Mouse (Mus musculus) thymus, adult 2 months (tissue): Measurements from ENCODE around the gene Tbl3.

ENCODE experiments used
- CTCF ChIP-seq: fragments of 200-500 bp; IDR thresholded peaks from 2 replicates; pipeline ENCODE4 v1.5.1; 2012; ENCODE audit warnings: mild to moderate bottlenecking, control low read depth, low read length, moderate library complexity, borderline replicate concordance; ENCODE audit not compliant: control insufficient read depth, poor library complexity, insufficient read depth; ENCODE audit errors: extremely low read depth
- POLR2A ChIP-seq: fragments of 200-500 bp; IDR thresholded peaks from 2 replicates; pipeline ENCODE4 v1.6.1; 2012; ENCODE audit warnings: mild to moderate bottlenecking, low read length, control low read depth, moderate library complexity; ENCODE audit not compliant: control insufficient read depth, poor library complexity, insufficient read depth; ENCODE audit errors: extremely low read depth

DNA sequence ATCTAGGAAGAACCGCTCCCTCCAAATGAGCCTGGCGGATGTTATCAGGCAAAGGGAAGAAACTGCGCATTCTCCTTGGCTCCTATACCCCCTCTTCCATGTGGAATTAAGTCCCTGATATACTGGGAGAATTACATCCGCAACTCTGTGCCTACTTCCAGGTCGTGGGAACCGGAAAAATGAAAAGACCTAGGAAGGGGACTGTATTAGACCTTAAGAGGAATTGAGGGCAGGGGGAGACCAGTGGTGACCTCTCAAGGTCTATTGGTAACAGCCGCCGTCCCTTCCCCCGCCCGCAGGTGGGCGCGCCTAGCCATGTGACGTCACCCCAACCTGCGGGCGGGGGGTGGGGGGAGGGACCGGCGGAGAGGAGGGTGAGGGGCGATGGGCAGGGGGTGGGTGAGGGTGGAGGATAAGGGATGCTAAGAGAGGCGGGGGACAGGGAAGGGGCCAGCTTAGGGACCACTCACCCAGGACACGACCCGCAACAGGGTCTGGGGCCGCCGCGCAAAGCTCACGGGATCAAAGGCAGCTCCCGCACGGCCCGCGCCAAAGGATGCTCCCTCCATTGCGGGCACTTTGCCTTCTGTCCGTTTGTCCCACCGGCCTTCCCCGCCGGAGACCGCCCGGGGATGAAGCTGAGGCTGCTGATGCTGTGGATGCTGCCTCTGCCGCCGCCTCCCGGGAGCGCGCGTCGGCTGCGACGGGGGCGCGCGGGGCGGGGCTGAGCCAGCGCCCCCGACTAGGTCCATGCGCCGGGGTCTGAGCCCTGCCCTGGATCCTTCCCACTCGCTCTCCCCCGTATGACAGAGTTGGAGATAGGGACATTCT, 18.0 kb downstream of the Tbl3 start, which contains the start of gene Syngr3:
- TF ChIP-seq CTCF (no peak), POLR2A (no peak)
